Mouse (Mus musculus) heart, embryonic 16.5 days (tissue): ENCODE measurements at regions not wholly inside any gene's neighbourhood (a gene's known extent, or its start where the extent isn't known, plus 50 kb on each side); places are given as distances from the start of the nearest gene placed in this dataset.

ENCODE experiments used
- ATAC-seq: fragments of 200-750 bp; cut with Nextera tagmentation; replicated peaks from 2 replicates; pipeline ENCODE4 v1.8.0; 2017; ENCODE audit warnings: moderate number of reproducible peaks; ENCODE audit not compliant: insufficient read depth, low FRiP score; ENCODE audit errors: extremely low read depth
- H3K27ac ChIP-seq: fragments of 300-500 bp; sonication (generic); 2 replicates; pipeline ENCODE4 v1.5.1; 2014; ENCODE audit warnings: mild to moderate bottlenecking, low read length, control low read depth, moderate library complexity
- H3K27me3 ChIP-seq: fragments of 300-500 bp; sonication (generic); 2 replicates; pipeline ENCODE4 v1.6.1; 2014; ENCODE audit warnings: low read length, mixed read lengths; ENCODE audit not compliant: control insufficient read depth, insufficient read depth
- H3K36me3 ChIP-seq: fragments of 300-500 bp; sonication (generic); 2 replicates; pipeline ENCODE4 v1.6.1; 2014; ENCODE audit not compliant: control insufficient read depth, insufficient read depth
- H3K4me1 ChIP-seq: fragments of 300-500 bp; sonication (generic); 2 replicates; pipeline ENCODE4 v1.6.1; 2014; ENCODE audit warnings: low read length, mixed read lengths; ENCODE audit not compliant: control insufficient read depth, insufficient read depth
- H3K4me2 ChIP-seq: fragments of 300-500 bp; sonication (generic); 2 replicates; pipeline ENCODE4 v1.6.1; 2014; ENCODE audit warnings: low read depth, mild to moderate bottlenecking, control low read depth, low read length
- H3K4me3 ChIP-seq: fragments of 300-500 bp; sonication (generic); 2 replicates; pipeline ENCODE4 v1.5.1; 2014; ENCODE audit warnings: mild to moderate bottlenecking, control low read depth, low read length
- H3K9ac ChIP-seq: fragments of 300-500 bp; sonication (generic); 2 replicates; pipeline ENCODE4 v1.6.1; 2014; ENCODE audit warnings: low read length, control low read depth
- H3K9me3 ChIP-seq: fragments of 300-500 bp; sonication (generic); replicated peaks from 2 replicates; pipeline ENCODE4 v1.6.1; 2016; ENCODE audit warnings: low read length; ENCODE audit not compliant: control insufficient read depth
- WGBS: fragments of 180-500 bp; shearing (Covaris S2); extraction: QIAGEN DNeasy Blood & Tissue Kit; methylation state at CpG from one replicate; pipeline ENCODE4 v1.1.7; 2014; 5-methylcytosine and 5-hydroxymethylcytosine counted together

GRCm38 (mm10) chr13:107944831-107945230, 99.4 kb upstream of the Smim15 start:
- Histone ChIP-seq H3K36me3 (no peaks in the 10 kb centered on the region), H3K27ac (no peak overlapping the region), H3K27me3 (0 out of 2 replicates have a peak, but pooled peaks cover 3% of the 10 kb centered on the region), H3K4me3 (no peak overlapping the region), H3K9ac (no peak overlapping the region), H3K4me1 (peaks cover 4% of the 10 kb centered on the region; the same call in 1 of the 2 replicates), H3K9me3 (no peaks in the 10 kb centered on the region), H3K4me2 (no peak overlapping the region)
- ATAC-seq: no peak
- WGBS: 71% methylated on average over 10 of the region's 10 CpGs

- Histone ChIP-seq H3K4me2 (no peak overlapping the region), H3K4me1 (peaks cover 4% of the 10 kb centered on the region; the same call in 1 of the 2 replicates), H3K9ac (no peak overlapping the region), H3K4me3 (no peak overlapping the region), H3K27ac (no peak overlapping the region), H3K36me3 (no peaks in the 10 kb centered on the region), H3K27me3 (0 out of 2 replicates have a peak, but pooled peaks cover 3% of the 10 kb centered on the region), H3K9me3 (no peaks in the 10 kb centered on the region)
- no peak for ATAC-seq
- 92% methylated on average over 4 of the region's 4 CpGs for WGBS
Measured at GRCm38 (mm10) chr13:107942979-107943378, 101.3 kb upstream of the Smim15 start.

GRCm38 (mm10) chr13:107942297-107942962, 101.8 kb upstream of the Smim15 start:
- Histone ChIP-seq H3K9me3 (no peaks in the 10 kb centered on the region), H3K9ac (no peak overlapping the region), H3K27ac (no peak overlapping the region), H3K4me1 (peaks cover 4% of the 10 kb centered on the region; the same call in 1 of the 2 replicates), H3K36me3 (no peaks in the 10 kb centered on the region), H3K27me3 (0 out of 2 replicates have a peak, but pooled peaks cover 3% of the 10 kb centered on the region), H3K4me2 (no peak overlapping the region), H3K4me3 (no peak overlapping the region)
- no peak for ATAC-seq
- 64% methylated on average over 11 of the region's 11 CpGs for WGBS

GRCm38 (mm10) chr13:107939916-107940646, 104.2 kb upstream of the Smim15 start:
- H3K27ac ChIP-seq: no peak overlapping the region
- no peaks in the 10 kb centered on the region for H3K36me3 ChIP-seq
- peaks cover 4% of the 10 kb centered on the region; the same call in 1 of the 2 replicates for H3K4me1 ChIP-seq
- H3K27me3 ChIP-seq: 0 out of 2 replicates have a peak, but pooled peaks cover 3% of the 10 kb centered on the region
- no peak overlapping the region for H3K4me3 ChIP-seq
- no peak overlapping the region for H3K9ac ChIP-seq
- ATAC-seq: no peak
- H3K4me2 ChIP-seq: peak overlapping the region; percentile 27; the same call in 1 of the 2 replicates
- H3K9me3 ChIP-seq: no peaks in the 10 kb centered on the region
- 44% methylated on average over 15 of the region's 15 CpGs for WGBS

GRCm38 (mm10) chr13:107935611-107936010, 108.6 kb upstream of the Smim15 start:
- H3K9me3 ChIP-seq: no peaks in the 10 kb centered on the region
- H3K4me2 ChIP-seq: no peak overlapping the region
- H3K27ac ChIP-seq: no peak overlapping the region
- 94% methylated on average over 12 of the region's 12 CpGs for WGBS
- no peak overlapping the region for H3K4me3 ChIP-seq
- peaks cover 14% of the 10 kb centered on the region; the same call in 1 of the 2 replicates for H3K4me1 ChIP-seq
- no peaks in the 10 kb centered on the region for H3K36me3 ChIP-seq
- no peak overlapping the region for H3K9ac ChIP-seq
- ATAC-seq: no peak
- H3K27me3 ChIP-seq: peaks cover 6% of the 10 kb centered on the region; the same call in 1 of the 2 replicates

GRCm38 (mm10) chr13:107934691-107935090, 109.6 kb upstream of the Smim15 start:
- Histone ChIP-seq H3K9me3 (no peaks in the 10 kb centered on the region), H3K4me1 (peaks cover 10% of the 10 kb centered on the region; the same call in 1 of the 2 replicates), H3K4me3 (peak overlapping the region; percentile 17), H3K36me3 (no peaks in the 10 kb centered on the region), H3K27ac (no peak overlapping the region), H3K4me2 (peak overlapping the region; percentile 45), H3K27me3 (peaks cover 6% of the 10 kb centered on the region; the same call in 1 of the 2 replicates), H3K9ac (peak overlapping the region; percentile 37; the same call in 1 of the 2 replicates)
- peak; percentile 18; the same call in 1 of the 2 replicates for ATAC-seq
- WGBS: 33% methylated on average over 11 of the region's 11 CpGs

GRCm38 (mm10) chr13:107933598-107934571, 110.4 kb upstream of the Smim15 start:
- H3K27ac ChIP-seq: no peak overlapping the region
- H3K9me3 ChIP-seq: no peaks in the 10 kb centered on the region
- H3K9ac ChIP-seq: peak overlapping the region; percentile 37; the same call in 1 of the 2 replicates
- ATAC-seq: 0 out of 2 replicates have a peak, but pooled peaks have one; percentile 37
- peaks cover 10% of the 10 kb centered on the region; the same call in 1 of the 2 replicates for H3K4me1 ChIP-seq
- no peaks in the 10 kb centered on the region for H3K36me3 ChIP-seq
- 32% methylated on average over 17 of the region's 17 CpGs for WGBS
- H3K27me3 ChIP-seq: peaks cover 6% of the 10 kb centered on the region; the same call in 1 of the 2 replicates
- H3K4me3 ChIP-seq: peak overlapping the region; percentile 17
- peak overlapping the region; percentile 45 for H3K4me2 ChIP-seq

GRCm38 (mm10) chr13:107932423-107933032, 111.7 kb upstream of the Smim15 start:
- peaks cover 10% of the 10 kb centered on the region; the same call in 1 of the 2 replicates for H3K4me1 ChIP-seq
- H3K4me2 ChIP-seq: no peak overlapping the region
- H3K4me3 ChIP-seq: no peak overlapping the region
- no peak for ATAC-seq
- no peak overlapping the region for H3K9ac ChIP-seq
- no peaks in the 10 kb centered on the region for H3K36me3 ChIP-seq
- peaks cover 7% of the 10 kb centered on the region; the same call in 1 of the 2 replicates for H3K27me3 ChIP-seq
- H3K9me3 ChIP-seq: no peaks in the 10 kb centered on the region
- WGBS: 63% methylated on average over 12 of the region's 12 CpGs
- H3K27ac ChIP-seq: no peak overlapping the region
